Mouse (Mus musculus): ENCODE data around the gene Pmm2.

DNA sequence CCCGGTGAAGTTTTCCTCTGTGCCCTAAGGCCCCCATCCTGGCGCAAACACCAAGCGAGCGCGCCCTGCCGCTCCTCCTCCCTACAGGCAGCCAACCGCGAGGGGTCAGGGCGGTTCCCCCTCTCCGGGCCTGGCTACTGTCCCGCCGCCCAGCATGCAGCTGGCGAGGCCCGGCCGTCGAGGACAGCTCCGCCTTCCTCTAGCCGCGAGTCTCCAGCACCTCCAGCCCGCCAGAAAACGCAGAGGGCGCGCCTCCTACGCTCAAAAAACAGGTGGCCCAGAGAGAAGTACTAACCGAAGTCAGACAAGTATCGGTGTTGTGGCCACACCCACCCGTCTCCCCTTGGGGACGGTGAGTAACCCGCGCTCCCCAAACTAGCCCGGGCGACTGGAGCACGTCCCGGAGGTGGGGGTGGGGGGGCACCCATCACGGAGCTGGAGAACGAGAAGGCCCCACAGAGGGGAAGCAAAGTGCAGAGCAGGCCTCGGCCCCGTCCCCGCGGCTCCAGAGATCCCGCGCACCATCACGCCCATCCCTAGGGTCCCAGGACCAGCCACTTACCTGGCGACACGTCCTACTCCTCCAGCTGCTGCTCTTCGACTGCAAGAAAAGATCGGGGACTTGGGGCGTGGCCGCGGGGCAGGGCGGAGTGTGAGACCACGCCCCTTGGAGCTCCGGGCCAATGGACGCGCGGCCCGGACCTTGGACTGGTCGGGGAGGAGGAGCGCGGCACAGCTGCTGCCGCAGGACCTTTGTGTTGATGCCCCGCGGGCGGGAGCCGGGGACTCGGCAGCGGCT, 34.3 kb downstream of the Pmm2 start, which contains the start of gene Carhsp1:
- TF ChIP-seq POLR2A (IDR thresholded peaks at IDR 0.05; ENCODE audit: control insufficient read depth, low read depth, low read length) (peak; percentile 73), CTCF (IDR thresholded peaks at IDR 0.05; ENCODE audit: control insufficient read depth, insufficient read depth, insufficient replicate concordance, low read depth, low read length) (no peak)
